Comparison of ENCODE assay signal across 7 mouse cellular contexts in genomic region chr5:151368395-151369190, GRCm38 (mm10). TPM values are rescaled to one million over a fixed set of nuclear protein-coding genes. Genes with fewer than 3 reads are reported as not detected.
A peak's percentile ranks its signal among the peaks of the same experiment; 100 is the strongest.
DNase-seq lines count a peak whose midpoint lies in the region; ATAC-seq and TF ChIP-seq lines count a peak whose summit lies in the region.

No protein-coding gene starts in this region.

- H3K36me3 ChIP-seq in embryonic facial prominence, embryonic 12.5 days = no peaks in the 10 kb centered on the region
- H3K36me3 ChIP-seq in kidney, adult 2 months (ENCODE audit: control insufficient read depth, insufficient read depth, low read length) = no peaks in the 10 kb centered on the region
- H3K36me3 ChIP-seq in limb, embryonic 12.5 days = no peaks in the 10 kb centered on the region
- H3K36me3 ChIP-seq in midbrain, embryonic 15.5 days (replicated peaks) = no peaks in the 10 kb centered on the region
- no peaks in the 10 kb centered on the region for H3K36me3 ChIP-seq in spleen, adult 2 months (ENCODE audit: control insufficient read depth, insufficient read depth, low read length)

- H3K27ac ChIP-seq in embryonic facial prominence, embryonic 12.5 days = peak overlapping the region; percentile 97
- peak overlapping the region; percentile 85 for H3K27ac ChIP-seq in kidney, adult 2 months (ENCODE audit: insufficient read depth, low read depth, low read length)
- peak overlapping the region; percentile 98 for H3K27ac ChIP-seq in limb, embryonic 12.5 days
- H3K27ac ChIP-seq in midbrain, embryonic 15.5 days = peak overlapping the region; percentile 98
- peak overlapping the region; percentile 87 for H3K27ac ChIP-seq in spleen, adult 2 months (ENCODE audit: insufficient read depth, low read length)

- H3K4me2 ChIP-seq in embryonic facial prominence, embryonic 12.5 days (replicated peaks) = peak overlapping the region; percentile 57
- H3K4me2 ChIP-seq in limb, embryonic 12.5 days = peak overlapping the region; percentile 64
- peak overlapping the region; percentile 69 for H3K4me2 ChIP-seq in midbrain, embryonic 15.5 days

- peak; percentile 98 for ATAC-seq in embryonic facial prominence, embryonic 12.5 days (ENCODE audit: insufficient number of reproducible peaks, insufficient read depth, low FRiP score, low TSS enrichment)
- ATAC-seq in limb, embryonic 12.5 days (ENCODE audit: insufficient number of reproducible peaks, insufficient read depth, low FRiP score, low TSS enrichment, low read depth) = peak; percentile 98
- peak; percentile 99 for ATAC-seq in midbrain, embryonic 15.5 days (replicated peaks)

- no peaks in the 10 kb centered on the region for H3K27me3 ChIP-seq in embryonic facial prominence, embryonic 12.5 days
- no peaks in the 10 kb centered on the region for H3K27me3 ChIP-seq in kidney, adult 2 months (replicated peaks; ENCODE audit: control insufficient read depth, insufficient read depth, low read length)
- H3K27me3 ChIP-seq in limb, embryonic 12.5 days = no peaks in the 10 kb centered on the region
- H3K27me3 ChIP-seq in midbrain, embryonic 15.5 days (replicated peaks) = no peaks in the 10 kb centered on the region
- H3K27me3 ChIP-seq in spleen, adult 2 months (ENCODE audit: control insufficient read depth, insufficient read depth, low read length) = no peaks in the 10 kb centered on the region

- peak overlapping the region; percentile 49 for H3K4me3 ChIP-seq in embryonic facial prominence, embryonic 12.5 days
- H3K4me3 ChIP-seq in kidney, adult 2 months (ENCODE audit: insufficient read depth, low read depth, low read length) = peak overlapping the region; percentile 64
- H3K4me3 ChIP-seq in limb, embryonic 12.5 days (replicated peaks) = peak overlapping the region; percentile 53
- H3K4me3 ChIP-seq in midbrain, embryonic 15.5 days = peak overlapping the region; percentile 44
- H3K4me3 ChIP-seq in spleen, adult 2 months (ENCODE audit: extremely low read depth, insufficient read depth, insufficient read length) = peak overlapping the region; percentile 71

- peak overlapping the region; percentile 70 for H3K9ac ChIP-seq in embryonic facial prominence, embryonic 12.5 days
- H3K9ac ChIP-seq in limb, embryonic 12.5 days (replicated peaks) = peak overlapping the region; percentile 76
- peak overlapping the region; percentile 70 for H3K9ac ChIP-seq in midbrain, embryonic 15.5 days

- peak; percentile 79 for TF ChIP-seq CTCF in kidney, adult 2 months (conservative IDR thresholded peaks at IDR 0.05; ENCODE audit: insufficient read depth, insufficient read length, low read depth, low read length)
- TF ChIP-seq CTCF in spleen, adult 2 months (IDR thresholded peaks at IDR 0.05; ENCODE audit: extremely low read depth, insufficient read depth, insufficient read length, insufficient replicate concordance) = peak; percentile 68; the same call in 1 of the 2 replicates

- DNase-seq in adrenal gland, postnatal 25 days = peak; percentile 99
- DNase-seq in heart, adult 18-20 months = peak; percentile 99 to 100
- peak; percentile 100 for DNase-seq in kidney, adult 2 months
- DNase-seq in spleen, adult 2 months (ENCODE audit: low read depth in 1 of 2, low spot score in 2 of 2) = peak; percentile 98 to 99

- no peaks in the 10 kb centered on the region for H3K9me3 ChIP-seq in embryonic facial prominence, embryonic 12.5 days
- H3K9me3 ChIP-seq in limb, embryonic 12.5 days = no peaks in the 10 kb centered on the region
- H3K9me3 ChIP-seq in midbrain, embryonic 15.5 days = no peaks in the 10 kb centered on the region

- WGBS in embryonic facial prominence, embryonic 12.5 days = 1% methylated on average over 75 of the region's 75 CpGs
- WGBS in kidney, adult 2 months = under 1% methylated on average over 75 of the region's 75 CpGs
- 1% methylated on average over 75 of the region's 75 CpGs for WGBS in limb, embryonic 12.5 days
- WGBS in midbrain, embryonic 15.5 days = under 1% methylated on average over 75 of the region's 75 CpGs
- WGBS in spleen, adult 2 months = under 1% methylated on average over 75 of the region's 75 CpGs

- H3K4me1 ChIP-seq in embryonic facial prominence, embryonic 12.5 days = peaks cover 6% of the 10 kb centered on the region
- peaks cover 3% of the 10 kb centered on the region; the same call in 1 of the 2 replicates for H3K4me1 ChIP-seq in kidney, adult 2 months (ENCODE audit: control insufficient read depth, insufficient read depth, low read length)
- peaks cover 14% of the 10 kb centered on the region for H3K4me1 ChIP-seq in limb, embryonic 12.5 days (replicated peaks)
- peaks cover 10% of the 10 kb centered on the region for H3K4me1 ChIP-seq in midbrain, embryonic 15.5 days
- H3K4me1 ChIP-seq in spleen, adult 2 months (ENCODE audit: control insufficient read depth, insufficient read depth, insufficient read length) = peaks cover 3% of the 10 kb centered on the region; the same call in 1 of the 2 replicates

- TF ChIP-seq POLR2A in kidney, adult 2 months (IDR thresholded peaks at IDR 0.05; ENCODE audit: low read depth, low read length) = peak; percentile 85
- TF ChIP-seq POLR2A in spleen, adult 2 months (IDR thresholded peaks at IDR 0.05; ENCODE audit: low read depth, low read length) = peak; percentile 84

RNA-seq across cellular contexts. Expression of gene Gm42906, which starts 59.4 kb away (rescaled TPM):
- 1.9 TPM in 1 of 2 replicates, not detected in the other for total RNA-seq in adrenal gland, postnatal 25 days (2021)
- polyA plus RNA-seq in embryonic facial prominence, embryonic 12.5 days (2016; fragmentation: Nextera tagmentation; extraction: Ambion mirVana) = not detected in 2 replicates
- 1 to 10 TPM in 1 of 2 experiments, not detected in 1; 1.7 TPM for total RNA-seq in heart, adult 18-20 months (2021)
- polyA plus RNA-seq in kidney, adult 2 months (2012; rRNA removed) = not detected in 2 replicates
- not detected in 2 replicates for polyA plus RNA-seq in limb, embryonic 12.5 days (2016; fragmentation: Nextera tagmentation; extraction: Ambion mirVana)
- polyA plus RNA-seq in midbrain, embryonic 15.5 days (2015; fragmentation: Nextera tagmentation; extraction: Ambion mirVana) = not detected in 2 replicates
- not detected in 2 replicates for polyA plus RNA-seq in spleen, adult 2 months (2012; rRNA removed)

Comparison
In these comparisons a context has a peak if more than half of its experiments do, and no peak if none do; other contexts are left out.
1. Peak in every context shown above with its lines: DNase-seq, ATAC-seq, H3K4me3 ChIP-seq and H3K27ac ChIP-seq.